Mouse (Mus musculus): ENCODE measurements around the gene Hrc.

The Hrc gene

GRCm38 (mm10) chr7:45335056-45335455 is at the start of gene Hrc:
Gene Hrc, plus strand, starts transcription at chr7:45335290.
- no peak for DNase-seq (ENCODE audit: low spot score in 2 of 2)

GRCm38 (mm10) chr7:45286486-45286885 is 48.6 kb upstream of the Hrc start:
- DNase-seq (ENCODE audit: low spot score in 2 of 2) = no peak

GRCm38 (mm10) chr7:45296626-45297025 is 38.5 kb upstream of the Hrc start:
- DNase-seq (ENCODE audit: low spot score in 2 of 2) = no peak

GRCm38 (mm10) chr7:45297563-45297962 is 37.5 kb upstream of the Hrc start:
- no peak for DNase-seq (ENCODE audit: low spot score in 2 of 2)

- peak in 1 of 2 experiments; percentile 58 for DNase-seq (ENCODE audit: low spot score in 2 of 2)
Observed at GRCm38 (mm10) chr7:45299752-45300151, 35.3 kb upstream of the Hrc start.

- DNase-seq (ENCODE audit: low spot score in 2 of 2) = no peak
Observed at GRCm38 (mm10) chr7:45300270-45300669, 34.8 kb upstream of the Hrc start.

GRCm38 (mm10) chr7:45302626-45303025 is 32.5 kb upstream of the Hrc start:
- DNase-seq (ENCODE audit: low spot score in 2 of 2) = no peak

- DNase-seq (ENCODE audit: low spot score in 2 of 2) = no peak
Observed at GRCm38 (mm10) chr7:45304869-45305268, 30.2 kb upstream of the Hrc start.

- DNase-seq (ENCODE audit: low spot score in 2 of 2) = peak; percentile 60 to 83
Observed at GRCm38 (mm10) chr7:45305275-45305674, 29.8 kb upstream of the Hrc start.

- no peak for DNase-seq (ENCODE audit: low spot score in 2 of 2)
Observed at GRCm38 (mm10) chr7:45308551-45309240, 26.4 kb upstream of the Hrc start.

- peak; percentile 56 to 78 for DNase-seq (ENCODE audit: low spot score in 2 of 2)
Observed at GRCm38 (mm10) chr7:45309455-45309854, 25.6 kb upstream of the Hrc start.

- no peak for DNase-seq (ENCODE audit: low spot score in 2 of 2)
Observed at GRCm38 (mm10) chr7:45312023-45312422, 23.1 kb upstream of the Hrc start.

GRCm38 (mm10) chr7:45312686-45313453 is 22.2 kb upstream of the Hrc start:
- DNase-seq (ENCODE audit: low spot score in 2 of 2) = no peak

GRCm38 (mm10) chr7:45313495-45313894 is 21.6 kb upstream of the Hrc start:
- DNase-seq (ENCODE audit: low spot score in 2 of 2) = no peak

GRCm38 (mm10) chr7:45315182-45315701 is 19.8 kb upstream of the Hrc start:
- no peak for DNase-seq (ENCODE audit: low spot score in 2 of 2)

- no peak for DNase-seq (ENCODE audit: low spot score in 2 of 2)
Observed at GRCm38 (mm10) chr7:45316536-45316935, 18.6 kb upstream of the Hrc start.

GRCm38 (mm10) chr7:45322245-45322644 is 12.8 kb upstream of the Hrc start:
- no peak for DNase-seq (ENCODE audit: low spot score in 2 of 2)

- DNase-seq (ENCODE audit: low spot score in 2 of 2) = no peak
Observed at GRCm38 (mm10) chr7:45323069-45323468, 12.0 kb upstream of the Hrc start.

GRCm38 (mm10) chr7:45325800-45326199 is 9.3 kb upstream of the Hrc start:
- no peak for DNase-seq (ENCODE audit: low spot score in 2 of 2)

- no peak for DNase-seq (ENCODE audit: low spot score in 2 of 2)
Observed at GRCm38 (mm10) chr7:45328841-45329475, 6.1 kb upstream of the Hrc start.

GRCm38 (mm10) chr7:45331502-45331901 is 3.6 kb upstream of the Hrc start:
- DNase-seq (ENCODE audit: low spot score in 2 of 2) = no peak

- DNase-seq (ENCODE audit: low spot score in 2 of 2) = peak in 1 of 2 experiments; percentile 67
Observed at GRCm38 (mm10) chr7:45332685-45333425, 2.2 kb upstream of the Hrc start.

Measured in spleen, postnatal 4 days (tissue).